Mouse (Mus musculus): Measurements from ENCODE around the gene Chl1. TPM values are rescaled to one million over a fixed set of nuclear protein-coding genes. Genes with fewer than 3 reads are reported as not detected.

Chl1 gene
- polyA plus RNA-seq, 1 experiment from 2014 or later: 137 TPM

- DNase-seq (ENCODE audit: low spot score): no peak
Observed at GRCm38 (mm10) chr6:103673111-103673510, 162.7 kb downstream of the Chl1 start.

GRCm38 (mm10) chr6:103674332-103674731 is 163.9 kb downstream of the Chl1 start:
- Histone ChIP-seq H3K4me1 (replicated peaks; ENCODE audit: control insufficient read depth, insufficient read depth, low read length) (peaks cover 4% of the 10 kb centered on the region; the same call in 1 of the 2 replicates), H3K27me3 (ENCODE audit: control insufficient read depth, insufficient read depth, low read length) (no peaks in the 10 kb centered on the region), H3K9me3 (ENCODE audit: control insufficient read depth, low read length) (no peaks in the 10 kb centered on the region), H3K4me2 (replicated peaks) (no peak overlapping the region), H3K27ac (no peak overlapping the region), H3K4me3 (replicated peaks; ENCODE audit: low read length) (no peak overlapping the region), H3K9ac (no peak overlapping the region), H3K36me3 (replicated peaks; ENCODE audit: control insufficient read depth, insufficient read depth) (peaks cover 33% of the 10 kb centered on the region; the same call in 1 of the 2 replicates)
- ATAC-seq (ENCODE audit: low FRiP score) (no peak; the same call in 1 of the 2 replicates), DNase-seq (ENCODE audit: low spot score) (no peak)
- 65% methylated on average over 6 of the region's 6 CpGs for whole genome bisulfite sequencing

More at GRCm38 (mm10) chr6:103673111-103673510, 162.7 kb downstream of the Chl1 start:
- Histone ChIP-seq H3K9me3 (ENCODE audit: control insufficient read depth, low read length) (no peaks in the 10 kb centered on the region), H3K4me2 (replicated peaks) (no peak overlapping the region), H3K27ac (no peak overlapping the region), H3K27me3 (ENCODE audit: control insufficient read depth, insufficient read depth, low read length) (no peaks in the 10 kb centered on the region), H3K4me1 (replicated peaks; ENCODE audit: control insufficient read depth, insufficient read depth, low read length) (peaks cover 4% of the 10 kb centered on the region; the same call in 1 of the 2 replicates), H3K36me3 (replicated peaks; ENCODE audit: control insufficient read depth, insufficient read depth) (peaks cover 34% of the 10 kb centered on the region), H3K9ac (no peak overlapping the region), H3K4me3 (replicated peaks; ENCODE audit: low read length) (no peak overlapping the region)
- WGBS: 91% methylated on average over 3 of the region's 3 CpGs
- no peak for ATAC-seq (ENCODE audit: low FRiP score)

DNA sequence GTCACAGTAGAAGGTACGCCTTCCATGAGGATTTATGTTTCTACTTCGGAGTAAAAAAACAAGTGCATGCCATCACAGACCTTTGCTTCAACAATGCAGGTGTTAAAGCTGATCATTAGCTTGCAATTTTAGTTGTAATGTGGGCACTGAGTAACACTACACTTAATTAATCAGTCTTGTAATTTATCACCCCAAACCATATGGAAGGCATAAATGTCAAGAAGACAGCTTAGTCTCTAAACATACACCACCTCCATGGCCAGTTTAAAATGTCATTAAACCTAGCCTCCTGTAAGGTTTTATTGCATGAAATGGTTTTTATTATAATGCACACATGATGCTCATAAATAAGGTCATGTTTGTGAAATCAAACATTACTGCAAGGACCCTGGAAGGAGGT is 164.8 kb downstream of the Chl1 start:
- ATAC-seq (ENCODE audit: low FRiP score) (no peak), DNase-seq (ENCODE audit: low spot score) (no peak)
- H3K4me3 ChIP-seq (replicated peaks; ENCODE audit: low read length): no peak overlapping the region
- no peak overlapping the region for H3K4me2 ChIP-seq (replicated peaks)
- no peak overlapping the region for H3K27ac ChIP-seq
- WGBS: 88% methylated on average over 2 of the region's 2 CpGs
- H3K4me1 ChIP-seq (replicated peaks; ENCODE audit: control insufficient read depth, insufficient read depth, low read length): peaks cover 4% of the 10 kb centered on the region; the same call in 1 of the 2 replicates
- H3K9me3 ChIP-seq (ENCODE audit: control insufficient read depth, low read length): no peaks in the 10 kb centered on the region
- no peak overlapping the region for H3K9ac ChIP-seq
- peaks cover 33% of the 10 kb centered on the region; the same call in 1 of the 2 replicates for H3K36me3 ChIP-seq (replicated peaks; ENCODE audit: control insufficient read depth, insufficient read depth)
- H3K27me3 ChIP-seq (ENCODE audit: control insufficient read depth, insufficient read depth, low read length): no peaks in the 10 kb centered on the region

GRCm38 (mm10) chr6:103676664-103677063 is 166.3 kb downstream of the Chl1 start:
- WGBS: 35% methylated on average over 5 of the region's 5 CpGs
- H3K9me3 ChIP-seq (ENCODE audit: control insufficient read depth, low read length): no peaks in the 10 kb centered on the region
- H3K4me2 ChIP-seq (replicated peaks): no peak overlapping the region
- H3K27ac ChIP-seq: no peak overlapping the region
- no peak overlapping the region for H3K9ac ChIP-seq
- H3K4me1 ChIP-seq (replicated peaks; ENCODE audit: control insufficient read depth, insufficient read depth, low read length): peaks cover 4% of the 10 kb centered on the region; the same call in 1 of the 2 replicates
- no peak overlapping the region for H3K4me3 ChIP-seq (replicated peaks; ENCODE audit: low read length)
- DNase-seq (ENCODE audit: low spot score) (peak; percentile 40), ATAC-seq (ENCODE audit: low FRiP score) (no peak)
- peaks cover 31% of the 10 kb centered on the region; the same call in 1 of the 2 replicates for H3K36me3 ChIP-seq (replicated peaks; ENCODE audit: control insufficient read depth, insufficient read depth)
- no peaks in the 10 kb centered on the region for H3K27me3 ChIP-seq (ENCODE audit: control insufficient read depth, insufficient read depth, low read length)

- H3K36me3 ChIP-seq (replicated peaks; ENCODE audit: control insufficient read depth, insufficient read depth): peaks cover 29% of the 10 kb centered on the region; the same call in 1 of the 2 replicates
- ATAC-seq (ENCODE audit: low FRiP score) (no peak), DNase-seq (ENCODE audit: low spot score) (no peak)
- 89% methylated on average over 1 of the region's 1 CpGs for WGBS
- H3K4me1 ChIP-seq (replicated peaks; ENCODE audit: control insufficient read depth, insufficient read depth, low read length): peaks cover 4% of the 10 kb centered on the region; the same call in 1 of the 2 replicates
- no peak overlapping the region for H3K27ac ChIP-seq
- no peak overlapping the region for H3K4me3 ChIP-seq (replicated peaks; ENCODE audit: low read length)
- no peaks in the 10 kb centered on the region for H3K27me3 ChIP-seq (ENCODE audit: control insufficient read depth, insufficient read depth, low read length)
- no peaks in the 10 kb centered on the region for H3K9me3 ChIP-seq (ENCODE audit: control insufficient read depth, low read length)
- H3K4me2 ChIP-seq (replicated peaks): no peak overlapping the region
- no peak overlapping the region for H3K9ac ChIP-seq
Observed at GRCm38 (mm10) chr6:103677072-103677471, 166.7 kb downstream of the Chl1 start.

- H3K27ac ChIP-seq: peak overlapping the region; percentile 68
- no peaks in the 10 kb centered on the region; the same call in 1 of the 2 replicates for H3K4me1 ChIP-seq (replicated peaks; ENCODE audit: control insufficient read depth, insufficient read depth, low read length)
- H3K9ac ChIP-seq: no peak overlapping the region
- no peaks in the 10 kb centered on the region for H3K9me3 ChIP-seq (ENCODE audit: control insufficient read depth, low read length)
- ATAC-seq (ENCODE audit: low FRiP score) (peak; percentile 65), DNase-seq (ENCODE audit: low spot score) (peak; percentile 95)
- 16% methylated on average over 8 of the region's 8 CpGs for WGBS
- H3K4me2 ChIP-seq (replicated peaks): no peak overlapping the region
- peaks cover 11% of the 10 kb centered on the region; the same call in 1 of the 2 replicates for H3K36me3 ChIP-seq (replicated peaks; ENCODE audit: control insufficient read depth, insufficient read depth)
- H3K4me3 ChIP-seq (replicated peaks; ENCODE audit: low read length): no peak overlapping the region
- no peaks in the 10 kb centered on the region for H3K27me3 ChIP-seq (ENCODE audit: control insufficient read depth, insufficient read depth, low read length)
Observed at GRCm38 (mm10) chr6:103682854-103683574, 172.6 kb downstream of the Chl1 start.

GRCm38 (mm10) chr6:103692511-103692910 is 182.1 kb downstream of the Chl1 start:
- Histone ChIP-seq H3K27ac (no peak overlapping the region), H3K4me2 (replicated peaks) (no peak overlapping the region), H3K9ac (no peak overlapping the region), H3K4me3 (replicated peaks; ENCODE audit: low read length) (no peak overlapping the region), H3K4me1 (replicated peaks; ENCODE audit: control insufficient read depth, insufficient read depth, low read length) (no peaks in the 10 kb centered on the region), H3K36me3 (replicated peaks; ENCODE audit: control insufficient read depth, insufficient read depth) (peaks cover 33% of the 10 kb centered on the region), H3K27me3 (ENCODE audit: control insufficient read depth, insufficient read depth, low read length) (no peaks in the 10 kb centered on the region), H3K9me3 (ENCODE audit: control insufficient read depth, low read length) (no peaks in the 10 kb centered on the region)
- DNase-seq (ENCODE audit: low spot score) (no peak), ATAC-seq (ENCODE audit: low FRiP score) (no peak)
- WGBS: 81% methylated on average over 3 of the region's 3 CpGs

DNA sequence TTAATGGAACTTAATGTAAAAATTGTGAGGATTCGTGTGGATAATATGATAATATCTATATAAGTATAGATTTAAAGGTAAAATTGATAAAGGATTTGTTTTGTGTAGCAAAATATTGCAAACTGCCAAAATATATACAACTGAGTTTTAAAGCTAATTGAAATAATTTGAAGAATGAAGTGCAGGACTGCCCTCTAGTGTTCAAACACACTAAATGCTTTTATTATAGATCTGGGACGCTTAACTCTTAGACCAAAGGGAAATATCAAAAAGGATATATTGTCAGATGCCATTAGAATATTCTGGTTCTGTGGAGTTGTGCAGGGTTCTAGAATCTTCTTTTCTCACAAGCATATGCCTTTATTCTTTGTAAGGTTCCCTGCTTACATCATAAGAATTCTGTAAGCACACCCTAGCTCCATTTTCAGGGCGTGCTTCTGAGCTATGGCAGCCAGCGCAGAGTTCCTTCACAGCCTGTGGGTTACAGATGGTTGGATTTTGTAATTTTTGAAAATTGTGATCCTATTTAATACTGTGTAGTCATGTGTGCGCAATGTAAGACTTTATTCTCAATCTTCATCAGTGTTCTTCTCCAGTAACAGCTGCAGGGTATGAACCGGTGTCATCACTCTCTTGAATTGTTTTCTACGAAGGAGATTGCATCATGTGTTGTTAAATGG is 187.1 kb downstream of the Chl1 start:
- Histone ChIP-seq H3K4me3 (replicated peaks; ENCODE audit: low read length) (no peak overlapping the region), H3K9ac (no peak overlapping the region; the same call in 1 of the 2 replicates), H3K9me3 (ENCODE audit: control insufficient read depth, low read length) (no peaks in the 10 kb centered on the region), H3K4me2 (replicated peaks) (no peak overlapping the region), H3K27me3 (ENCODE audit: control insufficient read depth, insufficient read depth, low read length) (no peaks in the 10 kb centered on the region), H3K36me3 (replicated peaks; ENCODE audit: control insufficient read depth, insufficient read depth) (peaks cover 60% of the 10 kb centered on the region), H3K4me1 (replicated peaks; ENCODE audit: control insufficient read depth, insufficient read depth, low read length) (no peaks in the 10 kb centered on the region), H3K27ac (no peak overlapping the region)
- peak; percentile 78 for DNase-seq (ENCODE audit: low spot score)
- ATAC-seq (ENCODE audit: low FRiP score): peak; percentile 43; the same call in 1 of the 2 replicates
- 63% methylated on average over 7 of the region's 7 CpGs for WGBS

DNA sequence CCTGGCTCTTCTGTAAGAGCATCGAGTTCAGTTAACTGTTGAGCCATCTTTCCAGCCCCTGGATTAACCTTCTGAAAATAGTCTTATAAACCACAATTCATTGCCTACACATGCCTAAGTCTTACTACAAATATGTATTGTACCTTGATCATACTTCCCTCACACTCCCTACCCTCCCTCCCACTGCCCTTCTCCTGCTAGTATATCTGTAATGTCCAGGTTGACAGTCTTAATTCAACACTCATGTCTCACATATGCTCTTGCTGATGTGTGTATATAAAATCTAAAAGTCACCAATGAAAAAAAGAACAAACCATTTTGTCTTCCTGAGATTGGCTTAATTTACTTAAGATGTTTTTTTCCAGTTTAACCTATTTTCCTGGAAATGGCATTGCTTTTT is 189.1 kb downstream of the Chl1 start:
- 82% methylated on average over 1 of the region's 1 CpGs for WGBS
- DNase-seq (ENCODE audit: low spot score) (no peak), ATAC-seq (ENCODE audit: low FRiP score) (no peak)
- no peak overlapping the region for H3K4me3 ChIP-seq (replicated peaks; ENCODE audit: low read length)
- H3K4me1 ChIP-seq (replicated peaks; ENCODE audit: control insufficient read depth, insufficient read depth, low read length): no peaks in the 10 kb centered on the region
- no peak overlapping the region for H3K27ac ChIP-seq
- H3K4me2 ChIP-seq (replicated peaks): no peak overlapping the region
- no peaks in the 10 kb centered on the region for H3K27me3 ChIP-seq (ENCODE audit: control insufficient read depth, insufficient read depth, low read length)
- no peak overlapping the region for H3K9ac ChIP-seq
- peaks cover 47% of the 10 kb centered on the region for H3K36me3 ChIP-seq (replicated peaks; ENCODE audit: control insufficient read depth, insufficient read depth)
- H3K9me3 ChIP-seq (ENCODE audit: control insufficient read depth, low read length): no peaks in the 10 kb centered on the region
